Mouse (Mus musculus): Measurements from ENCODE around the gene Cd44.

Cd44 gene

DNA sequence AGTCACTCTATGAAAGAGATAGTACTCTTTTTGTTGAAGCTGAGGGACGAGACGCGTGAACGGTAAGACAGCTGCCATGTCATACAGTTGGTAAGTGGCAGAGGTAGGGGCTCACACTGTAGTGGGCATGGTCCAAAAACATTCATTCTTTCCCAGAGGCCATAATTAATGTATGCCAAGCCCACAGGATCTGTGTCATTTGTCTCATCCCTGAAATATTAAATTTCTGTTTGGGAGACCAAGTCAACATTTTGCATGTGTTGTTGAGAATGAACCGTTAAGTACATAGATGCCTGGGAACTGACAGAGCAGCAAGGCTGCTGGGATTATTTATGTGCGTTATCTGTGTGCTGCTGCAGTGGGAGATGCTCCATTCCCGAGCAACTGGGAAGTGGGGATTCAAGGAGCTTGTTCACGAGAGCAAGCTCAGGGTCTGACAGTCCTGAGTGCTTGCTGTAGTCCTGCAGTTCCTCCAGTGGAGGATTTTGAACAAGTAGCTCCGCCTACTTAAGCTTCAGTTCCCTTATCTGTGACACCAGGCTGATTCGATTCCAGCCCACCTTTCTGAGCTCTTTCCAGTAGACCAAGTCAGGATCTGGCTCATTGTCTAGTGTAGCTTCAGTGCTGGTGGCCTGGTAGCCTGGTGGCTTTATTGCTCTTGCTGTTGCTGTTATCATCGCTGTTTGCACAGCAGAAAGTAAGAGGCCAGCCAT is 12.5 kb upstream of the Cd44 start:
- no peak for DNase-seq (ENCODE audit: low spot score)

DNA sequence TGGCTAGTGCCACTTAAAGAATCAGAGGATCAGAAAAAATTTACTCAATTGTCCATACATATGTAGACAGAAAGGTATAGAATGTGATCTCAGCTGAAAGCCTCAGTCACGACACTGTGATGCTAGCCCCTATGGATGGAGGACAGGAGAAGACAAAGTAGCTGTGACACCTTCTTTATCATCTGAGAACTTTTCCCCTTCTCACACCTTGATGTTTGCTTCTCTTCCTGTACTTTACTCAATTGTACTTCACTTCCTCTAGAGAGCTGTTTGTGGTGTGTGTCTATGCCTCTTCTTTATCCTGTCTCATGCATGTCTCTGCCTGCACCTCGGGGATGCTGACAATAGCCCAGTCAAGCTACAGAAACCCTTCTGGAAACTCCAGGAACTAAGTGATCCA is 11.5 kb upstream of the Cd44 start:
- no peak for DNase-seq (ENCODE audit: low spot score)

DNA sequence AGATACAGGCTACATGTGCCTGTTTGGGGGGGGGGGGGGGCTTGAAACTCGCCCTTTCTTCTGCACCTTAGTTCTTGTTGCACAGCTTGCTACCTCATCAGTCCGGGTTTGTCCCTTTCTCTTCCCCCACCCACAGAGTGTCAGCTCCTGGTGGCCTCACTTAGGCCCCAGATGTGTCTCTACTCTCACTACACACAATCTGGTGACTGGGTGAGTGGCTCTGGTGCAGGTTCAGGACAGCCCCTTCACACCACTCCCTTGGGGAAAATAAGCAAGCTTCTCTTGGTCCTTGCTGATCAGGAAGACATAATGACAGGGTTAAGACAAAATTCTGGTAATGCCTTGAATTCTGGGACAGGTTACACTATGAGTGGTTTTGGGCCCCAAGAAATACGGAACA is 11.0 kb upstream of the Cd44 start:
- no peak for DNase-seq (ENCODE audit: low spot score)

DNA sequence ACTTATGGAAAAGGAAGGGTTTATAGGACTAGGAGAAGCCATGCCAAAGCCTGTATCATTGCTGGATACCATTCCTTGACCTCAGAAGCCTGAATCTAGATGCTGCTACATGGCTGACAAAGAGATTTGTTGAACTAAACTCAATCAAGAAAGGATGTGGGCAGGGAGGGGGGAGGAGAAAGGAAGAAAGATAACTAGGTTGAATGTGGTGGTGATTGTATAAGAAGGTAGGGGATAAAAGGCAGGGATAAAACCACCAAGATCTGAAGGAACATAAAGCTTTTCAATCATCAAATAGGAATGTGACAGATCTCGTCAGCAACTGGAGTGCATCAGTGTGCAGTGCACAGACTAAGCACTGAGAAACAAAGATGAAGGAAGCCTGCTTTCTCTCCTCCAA is 7.9 kb upstream of the Cd44 start:
- DNase-seq (ENCODE audit: low spot score), result no peak

DNA sequence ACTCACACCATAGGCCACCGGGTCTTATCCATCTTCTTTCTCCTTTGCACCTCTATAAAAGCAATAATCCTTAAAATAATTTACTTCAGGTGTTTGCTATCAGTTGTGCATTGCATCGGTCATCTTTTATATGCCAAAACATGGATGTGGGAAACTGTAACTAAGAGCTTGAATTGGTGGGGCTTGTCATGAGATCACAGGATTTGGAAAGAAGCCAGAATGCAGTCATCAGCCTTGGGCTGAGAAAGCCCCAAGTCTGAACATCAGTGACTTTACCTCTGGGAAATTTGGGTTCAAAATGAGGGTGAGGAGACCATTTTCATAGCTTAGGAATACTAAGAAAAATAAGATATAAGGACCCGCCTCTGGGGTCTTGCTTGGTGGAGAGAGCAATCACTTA is 4.1 kb upstream of the Cd44 start:
- DNase-seq (ENCODE audit: low spot score), result no peak

DNA sequence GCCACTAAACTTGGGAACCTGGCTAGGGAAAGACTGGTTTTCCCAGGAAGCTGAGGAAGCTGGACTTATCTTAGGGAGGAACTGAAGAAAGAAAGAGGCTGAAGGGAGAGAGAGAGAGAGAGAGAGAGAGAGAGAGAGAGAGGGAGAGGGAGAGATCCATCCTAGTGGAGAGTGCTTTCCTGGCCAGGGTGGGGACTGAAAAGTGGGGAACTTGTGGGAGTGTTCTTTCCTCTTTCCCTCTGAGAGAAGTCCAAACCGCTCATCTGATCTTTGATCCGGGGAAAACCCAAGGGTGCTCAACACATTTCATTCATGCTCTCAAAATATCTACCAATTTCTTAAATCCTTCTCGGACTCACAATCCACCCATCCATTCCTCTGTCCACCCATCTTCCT is 361 bp upstream of the Cd44 start:
- no peak for DNase-seq (ENCODE audit: low spot score)

DNA sequence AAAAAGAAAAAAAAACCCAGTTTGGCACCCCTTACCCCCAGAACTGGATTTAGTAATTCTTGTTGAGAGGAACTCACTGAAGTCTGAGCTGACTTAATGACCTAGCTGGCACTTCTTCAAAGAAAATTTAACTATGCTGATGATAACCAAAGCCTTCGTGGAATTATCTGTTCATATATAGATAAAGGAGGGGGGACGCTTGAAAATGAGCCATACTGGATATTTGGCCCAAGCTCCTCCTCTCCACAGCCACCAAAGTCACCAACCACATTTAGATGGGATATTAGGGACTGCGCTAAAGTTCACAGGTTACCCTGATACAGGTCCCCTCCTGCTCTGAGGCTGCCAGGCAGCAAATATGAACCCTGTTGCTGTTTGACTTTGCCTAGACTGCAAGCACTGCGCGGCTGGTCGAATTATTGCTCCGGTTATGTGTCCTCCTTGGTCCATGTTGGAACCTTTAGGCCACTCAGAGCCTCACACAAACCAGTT is 1.2 kb downstream of the Cd44 start:
- DNase-seq (ENCODE audit: low spot score), result no peak

DNA sequence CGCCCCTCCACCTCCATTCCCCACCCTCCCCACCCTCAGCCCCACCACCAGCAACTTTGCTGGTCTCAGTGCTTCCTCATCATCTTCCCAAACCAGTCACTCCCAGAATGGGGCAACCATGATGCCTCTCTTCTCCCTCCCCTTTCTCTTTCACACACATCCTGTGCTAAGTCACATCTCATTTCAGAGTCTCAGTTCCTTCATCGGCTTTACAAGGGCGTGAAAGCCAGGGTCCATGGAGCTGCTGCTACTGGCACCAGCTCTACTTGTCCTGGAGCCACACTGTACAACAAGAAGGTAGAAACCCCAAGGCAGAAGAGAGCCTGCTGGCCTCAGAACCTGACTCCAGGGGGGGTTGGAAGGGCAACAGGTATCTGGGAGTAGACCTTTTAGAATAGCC is 2.2 kb downstream of the Cd44 start:
- DNase-seq (ENCODE audit: low spot score), result no peak

DNA sequence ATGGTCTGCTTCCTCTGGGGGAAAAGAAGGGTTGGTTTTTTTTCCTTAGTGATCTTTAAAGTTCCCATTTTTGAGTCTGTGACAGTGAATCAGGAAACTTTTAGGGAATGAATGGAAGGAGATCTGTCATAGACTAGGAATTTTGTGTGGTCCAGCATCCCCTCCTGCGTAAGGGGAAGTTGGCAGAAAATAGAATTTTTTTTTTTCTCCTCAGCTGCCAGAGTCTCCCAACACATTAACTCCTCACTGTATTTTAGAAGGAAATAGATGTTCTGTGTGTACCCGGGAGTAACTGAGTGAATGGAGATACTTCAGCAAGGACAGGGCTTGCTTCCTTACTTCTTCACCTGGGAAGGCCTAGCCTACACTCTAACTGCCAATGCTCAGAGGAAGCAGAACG is 2.9 kb downstream of the Cd44 start:
- DNase-seq (ENCODE audit: low spot score), result no peak

DNA sequence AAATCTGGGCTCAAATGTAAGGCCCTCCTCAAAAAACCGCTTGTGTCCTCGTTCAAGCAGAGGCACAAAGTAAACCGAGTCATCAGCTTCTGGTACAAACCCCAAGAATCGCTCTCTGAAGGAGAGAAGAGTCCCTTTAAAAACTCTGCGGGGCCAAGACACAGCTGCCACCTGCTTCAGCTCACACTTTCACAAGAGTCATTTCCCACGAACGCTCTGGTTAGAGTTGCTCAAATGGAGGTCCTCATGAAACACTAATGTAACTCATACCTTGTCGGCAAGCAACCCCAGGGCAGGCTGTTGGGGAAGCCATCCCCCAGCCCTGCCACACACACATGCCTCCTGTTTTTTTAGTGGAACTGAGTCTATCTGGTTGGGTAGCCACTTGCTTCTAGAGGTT is 5.3 kb downstream of the Cd44 start:
- DNase-seq (ENCODE audit: low spot score), result no peak

DNA sequence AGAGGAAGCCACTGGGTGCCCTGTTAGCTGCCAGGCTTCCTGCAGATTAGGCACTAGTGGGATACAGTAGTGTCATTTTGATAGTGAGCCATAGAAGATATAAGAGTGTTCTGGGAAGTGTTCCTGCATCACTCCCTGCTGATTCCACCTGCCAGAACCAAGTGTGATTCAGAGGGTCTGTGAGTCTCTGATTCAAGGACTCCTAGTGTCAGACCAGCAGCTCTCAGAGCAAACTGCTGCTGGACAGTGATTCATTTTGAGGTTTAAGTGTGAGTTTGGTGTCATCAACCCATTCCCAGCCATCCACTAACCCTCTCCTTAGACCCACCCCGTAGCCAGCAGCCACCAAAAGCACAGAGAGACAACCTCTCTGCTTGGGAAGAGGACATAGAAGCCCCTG is 6.3 kb downstream of the Cd44 start:
- no peak for DNase-seq (ENCODE audit: low spot score)

DNA sequence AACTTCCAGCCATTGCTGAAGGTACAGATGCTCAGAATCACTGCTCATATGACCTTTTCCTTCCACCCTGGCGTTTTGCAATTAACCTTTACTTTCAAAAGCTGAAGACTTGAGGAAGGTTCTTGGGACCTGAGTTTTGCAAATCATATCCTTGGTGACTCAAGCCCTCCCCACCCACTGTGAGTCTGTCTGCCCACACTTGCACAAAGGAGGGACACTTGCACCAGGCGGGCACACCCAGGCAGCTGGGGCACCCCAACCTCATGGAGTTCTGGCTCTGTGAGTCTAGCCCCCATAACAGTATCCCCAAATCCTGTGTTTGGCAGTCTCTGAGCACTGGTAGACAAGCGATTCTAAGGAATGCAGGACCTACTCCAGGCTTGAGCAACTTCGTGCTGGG is 6.7 kb downstream of the Cd44 start:
- no peak for DNase-seq (ENCODE audit: low spot score)

DNA sequence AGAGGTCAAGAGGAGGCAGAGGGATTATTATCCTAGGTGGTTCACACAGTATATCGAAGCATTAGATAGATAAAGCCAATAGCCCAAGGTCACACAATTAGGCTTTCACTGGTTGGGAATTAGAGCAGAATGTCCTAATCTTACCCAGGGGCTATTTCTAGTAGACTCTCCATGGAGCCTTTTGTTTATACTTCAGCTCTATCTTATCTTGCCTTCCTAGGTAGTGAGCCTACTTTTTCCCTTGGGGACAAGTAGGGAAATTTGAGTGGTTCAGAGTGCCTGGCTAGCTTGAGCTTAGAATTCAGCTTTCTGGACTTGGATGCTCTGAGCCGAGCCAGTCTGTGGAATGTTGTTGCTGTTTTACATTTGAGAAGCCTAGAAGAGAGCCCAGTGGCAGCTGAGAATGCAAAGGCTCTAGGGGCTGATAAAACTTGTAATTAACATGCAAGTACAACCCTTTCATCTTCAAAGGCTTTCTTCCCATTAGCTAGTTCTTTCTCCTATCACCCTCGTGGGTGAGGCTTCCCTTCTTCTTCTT is 12.7 kb downstream of the Cd44 start:
- DNase-seq (ENCODE audit: low spot score), result no peak

DNA sequence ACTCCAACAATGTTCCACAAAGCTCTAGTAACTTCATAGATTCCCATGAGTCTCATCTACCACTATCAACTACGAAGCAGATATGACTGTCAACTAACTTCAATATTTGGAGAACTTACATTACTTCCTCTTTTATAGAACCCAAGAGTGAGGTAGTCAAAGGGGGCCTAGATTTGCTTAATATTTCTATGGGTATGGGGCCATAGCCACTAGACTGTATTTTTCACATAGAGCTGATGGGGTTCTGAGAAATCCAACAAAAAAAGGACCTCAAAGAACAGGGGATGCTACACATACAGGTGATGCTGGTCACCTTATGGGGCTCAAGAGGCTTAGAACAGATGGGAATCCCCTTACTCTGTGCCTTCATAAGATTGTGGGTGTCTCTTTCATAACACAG is 14.3 kb downstream of the Cd44 start:
- DNase-seq (ENCODE audit: low spot score), result no peak

DNA sequence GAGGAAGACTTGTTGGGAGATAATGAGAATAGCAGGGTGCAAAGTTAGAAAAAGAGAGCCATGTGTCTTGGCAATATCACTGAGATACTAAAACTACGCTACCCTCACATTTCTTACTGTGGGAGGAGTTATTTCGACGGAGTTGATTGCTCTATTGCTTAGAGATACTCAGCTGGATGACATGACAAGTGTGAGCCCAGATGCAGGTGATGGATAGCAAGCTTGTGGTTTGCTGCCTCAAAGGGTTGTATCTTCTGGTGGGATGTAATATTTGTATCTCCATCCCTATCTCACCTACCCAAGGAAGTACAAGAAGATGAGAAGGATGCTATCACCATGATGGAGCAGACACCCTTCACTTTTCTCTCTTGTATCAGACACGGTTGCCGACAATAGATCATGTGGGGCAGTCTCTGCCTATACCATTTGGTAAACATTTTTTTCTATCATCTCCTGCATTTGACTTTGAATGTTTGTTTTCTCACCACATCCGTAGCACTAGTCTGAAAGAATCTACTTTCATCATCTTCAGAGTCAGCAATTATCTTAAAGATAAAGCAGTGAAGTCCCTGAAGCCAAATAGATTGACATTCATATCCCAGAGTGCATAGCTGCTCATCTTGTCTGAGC is 15.0 kb downstream of the Cd44 start:
- no peak for DNase-seq (ENCODE audit: low spot score)

DNA sequence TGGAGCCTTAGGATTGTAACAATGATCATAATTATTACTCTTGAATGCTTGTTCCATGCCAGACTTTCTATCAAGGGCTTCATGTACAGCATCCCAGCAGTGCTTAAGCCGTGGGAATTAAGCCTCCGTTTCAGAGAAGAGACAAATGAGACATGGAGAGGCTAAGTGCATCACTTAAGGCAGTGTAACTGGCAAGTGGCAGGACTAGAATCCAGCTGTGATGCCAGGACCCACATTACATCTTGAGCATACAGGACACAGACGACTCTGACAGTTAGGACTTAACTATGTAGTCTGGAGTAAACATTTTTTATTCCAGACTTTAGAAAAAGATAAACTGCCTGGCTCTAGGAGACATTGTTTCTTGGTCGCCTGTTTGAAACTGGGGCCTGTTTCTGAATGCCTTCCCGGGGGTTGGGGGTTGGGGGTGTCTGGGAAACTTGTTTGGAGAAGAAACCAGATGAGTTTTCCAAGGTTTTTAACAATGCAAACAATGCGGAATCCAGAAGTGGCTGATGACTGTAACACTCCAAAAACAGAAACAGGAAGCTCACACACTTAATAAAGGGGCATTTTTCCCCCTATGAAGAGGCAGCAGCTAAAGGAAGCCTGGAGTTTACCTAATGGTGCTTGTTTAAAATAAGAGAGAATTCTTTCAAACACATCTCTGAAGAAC is 18.7 kb downstream of the Cd44 start:
- DNase-seq (ENCODE audit: low spot score), result no peak

DNA sequence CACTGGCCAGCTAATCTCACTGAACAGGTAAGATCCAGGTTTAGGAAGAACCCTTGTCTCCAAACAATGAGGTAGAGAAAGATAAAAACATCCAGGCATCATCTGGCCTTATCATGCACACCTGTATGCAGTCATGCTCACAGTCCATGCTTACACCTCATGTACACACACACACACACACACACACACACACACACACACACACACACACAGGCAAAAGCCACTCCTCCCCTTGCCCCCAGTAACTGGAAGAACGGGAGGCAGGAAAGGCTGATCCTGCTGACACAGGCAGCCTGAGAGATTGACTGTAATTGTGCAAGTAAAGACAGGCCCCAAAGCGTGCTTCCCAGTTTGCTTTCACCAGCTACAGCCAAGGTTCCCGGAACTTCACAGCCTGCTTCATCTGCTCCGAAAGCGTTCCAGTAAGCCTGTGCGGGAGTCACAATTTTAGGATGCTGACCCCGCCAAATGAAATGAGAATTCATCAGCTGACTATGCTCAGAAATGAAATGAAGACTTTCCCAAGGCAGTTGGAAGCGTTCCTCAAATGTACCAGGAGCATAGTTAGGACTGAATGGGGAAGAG is 19.4 kb downstream of the Cd44 start:
- DNase-seq (ENCODE audit: low spot score), result no peak

DNA sequence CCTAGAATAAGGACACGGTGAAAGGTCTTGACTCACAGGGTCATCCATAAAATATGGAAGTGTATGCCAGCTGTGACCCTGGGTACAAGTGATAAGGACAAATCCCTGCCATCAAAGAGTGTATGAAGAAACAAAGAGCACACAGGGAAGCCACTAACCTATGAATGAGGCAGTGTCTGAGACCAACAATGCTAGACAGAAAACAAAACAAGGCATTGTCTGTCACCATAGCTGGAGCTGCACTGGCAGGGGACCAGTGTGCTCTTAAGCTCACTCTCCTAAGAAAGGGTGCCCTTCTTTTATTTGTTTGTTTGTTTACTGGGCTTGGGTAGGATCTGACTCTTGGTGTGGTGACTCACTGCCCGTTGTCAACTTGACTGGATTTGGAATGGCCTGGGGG is 23.0 kb downstream of the Cd44 start:
- no peak for DNase-seq (ENCODE audit: low spot score)

DNA sequence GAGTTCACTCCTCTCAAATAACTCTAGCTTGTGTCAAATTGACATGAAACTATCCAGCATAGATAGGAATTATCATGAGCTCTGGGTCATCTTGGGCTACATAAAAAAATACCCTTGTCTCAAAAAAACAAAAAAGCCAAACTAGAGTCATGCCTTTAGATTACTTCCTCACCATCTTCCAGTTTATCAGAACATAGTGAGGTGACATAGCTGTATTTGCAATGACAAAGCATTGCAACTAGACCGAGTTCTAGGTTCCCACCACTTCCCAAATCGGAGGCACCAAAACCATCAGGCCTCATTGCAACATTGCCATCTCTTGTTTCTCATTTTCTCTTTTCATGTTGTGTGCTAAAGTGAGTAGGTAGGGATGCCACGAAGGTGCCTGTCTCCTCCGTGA is 24.0 kb downstream of the Cd44 start:
- DNase-seq (ENCODE audit: low spot score), result no peak

DNA sequence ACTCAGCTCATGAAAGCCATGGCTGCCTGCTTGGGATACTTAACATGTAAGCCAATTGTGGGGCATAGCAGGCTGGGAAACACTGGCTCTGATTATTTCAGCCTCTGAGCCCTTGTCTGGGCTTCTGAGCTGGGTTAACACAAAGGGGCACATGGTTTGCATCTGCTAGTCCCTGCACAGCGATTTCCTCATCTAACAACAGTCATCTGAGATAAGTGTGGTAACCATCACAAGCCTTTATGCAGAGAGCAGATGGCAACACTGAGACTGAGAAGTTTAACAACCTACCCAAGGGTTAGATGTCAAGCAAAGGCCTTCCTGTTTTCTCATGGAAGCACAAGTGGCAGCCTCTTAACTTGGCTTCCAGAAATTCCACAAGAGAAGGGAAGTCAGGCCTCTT is 25.3 kb downstream of the Cd44 start:
- peak; percentile 31 for DNase-seq (ENCODE audit: low spot score)

DNA sequence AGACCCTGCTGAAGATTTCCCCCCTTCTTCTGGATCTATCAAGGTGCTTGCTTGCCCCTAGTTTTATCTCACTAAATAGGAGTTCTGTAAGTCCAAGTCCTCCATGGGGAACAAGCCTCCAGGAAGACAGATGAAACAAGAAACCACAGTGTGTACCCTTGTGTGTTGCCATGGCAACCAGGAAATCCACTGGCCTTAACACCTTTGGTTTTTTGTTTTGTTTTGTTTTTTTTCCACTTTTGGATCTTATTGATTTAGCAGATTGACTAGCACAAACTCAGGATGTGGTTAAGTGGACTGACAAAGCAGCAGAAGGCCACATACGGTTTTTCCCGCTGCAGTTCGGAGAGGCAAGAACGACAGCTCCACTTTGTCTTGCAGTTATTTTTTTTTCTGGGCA is 27.6 kb downstream of the Cd44 start:
- DNase-seq (ENCODE audit: low spot score), result peak; percentile 39

DNA sequence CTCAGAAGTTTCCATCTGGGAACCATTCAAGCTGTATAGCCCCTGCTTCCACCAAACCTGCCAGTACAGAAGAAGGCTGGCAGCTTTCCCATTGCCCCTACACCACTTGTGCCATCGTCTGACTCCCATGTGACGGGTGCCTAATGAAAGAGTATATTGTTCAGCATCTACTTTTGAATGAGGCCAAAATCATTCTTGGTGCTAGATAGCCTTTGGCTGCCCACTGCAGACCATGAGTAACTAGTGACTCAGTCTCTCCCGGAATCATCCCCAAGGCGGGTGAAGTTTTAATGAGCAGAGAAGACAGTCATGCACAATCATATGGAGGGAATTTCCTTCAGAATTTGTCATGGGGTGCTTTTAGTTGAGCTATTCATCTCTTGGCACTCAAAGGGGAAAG is 28.3 kb downstream of the Cd44 start:
- no peak for DNase-seq (ENCODE audit: low spot score)

DNA sequence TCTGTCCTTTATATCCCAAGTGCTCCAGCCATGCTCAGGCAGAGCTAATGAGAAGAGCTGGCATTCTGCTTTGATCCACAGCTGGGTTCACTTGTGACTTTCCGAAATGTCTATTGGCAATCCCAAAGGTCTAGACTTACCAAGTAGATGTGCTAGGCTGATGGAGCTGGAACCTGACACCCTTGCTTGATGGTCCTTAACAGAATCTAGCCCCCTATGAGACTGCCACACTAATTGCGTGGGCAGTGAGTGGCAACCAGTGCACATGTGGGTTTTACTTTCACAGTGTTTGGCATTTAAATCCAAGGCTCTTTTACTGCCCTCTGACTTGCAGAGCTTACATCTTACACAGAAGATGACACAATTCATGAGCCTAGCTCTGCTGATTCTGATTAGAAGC is 29.0 kb downstream of the Cd44 start:
- DNase-seq (ENCODE audit: low spot score), result no peak

Measured in embryo, embryonic 10.5 days (tissue).